Mouse (Mus musculus) large intestine, adult 2 months (tissue): ENCODE measurements around the gene Recql. TPM values are rescaled to one million over a fixed set of nuclear protein-coding genes. Genes with fewer than 3 reads are reported as not detected.

Source experiments
- polyA plus RNA-seq: library from polyadenylated mRNA; depleted of rRNA; stranded (reverse); fragments of >200 nt; gene quantifications from 2 replicates; pipeline ENCODE4 v1.2.3, GENCODE M21; 2012; rRNA removed

Gene Recql
- polyA plus RNA-seq, 1 experiment = 4.3 TPM

Other genes starting within 250 kb of the Recql start
- not detected in 2 replicates for gene Slco1a6, start 178.6 kb downstream of the Recql start, polyA plus RNA-seq
- gene Iapp, start 88.7 kb downstream of the Recql start, polyA plus RNA-seq = 1.4 and 3.9 TPM in 2 replicates
- gene Slco1a5, start 64.1 kb downstream of the Recql start, polyA plus RNA-seq = not detected in 2 replicates
- 5.9 and 8.2 TPM in 2 replicates for gene Pyroxd1, start 41.4 kb downstream of the Recql start, polyA plus RNA-seq
- gene Golt1b, start 134 bp upstream of the Recql start, polyA plus RNA-seq = 7.7 and 8.0 TPM in 2 replicates
- gene Spx, start 26.4 kb upstream of the Recql start, polyA plus RNA-seq = 0.27 and 0.36 TPM in 2 replicates
- 0.07 and 0.19 TPM in 2 replicates for gene Gys2, start 86.0 kb upstream of the Recql start, polyA plus RNA-seq
- 41.9 and 45.7 TPM in 2 replicates for gene Ldhb, start 120.9 kb upstream of the Recql start, polyA plus RNA-seq
- gene Kcnj8, start 184.5 kb upstream of the Recql start, polyA plus RNA-seq = 17.6 and 19.1 TPM in 2 replicates